Comparison of ENCODE assay signal across 24 mouse cellular contexts in genomic region chr11:111599456-111599855, GRCm38 (mm10).
DNase-seq lines count a peak whose midpoint lies in the region; ATAC-seq and TF ChIP-seq lines count a peak whose summit lies in the region.
"Had no signal": no experiment of that assay in that cellular context is flagged by ENCODE, and none has a peak within 500 bp of the region (broad histone marks: within the 10 kb centered on the region; RNA-seq: fewer than 3 reads in every experiment).

No protein-coding gene starts in this region.

- H3K9ac ChIP-seq in intestine, embryonic 16.5 days (ENCODE audit: low read depth, low read length): no peak overlapping the region
- no peak overlapping the region for H3K9ac ChIP-seq in intestine, embryonic 15.5 days
- H3K9ac ChIP-seq in liver, postnatal 0 days (replicated peaks): no peak overlapping the region
- H3K9ac ChIP-seq: embryonic facial prominence, embryonic 12.5 days; forebrain, embryonic 13.5 days; forebrain, embryonic 15.5 days had no signal

- H3K4me2 ChIP-seq in intestine, embryonic 16.5 days (ENCODE audit: low read depth, low read length): no peak overlapping the region
- no peak overlapping the region for H3K4me2 ChIP-seq in intestine, embryonic 15.5 days (replicated peaks)
- no peak overlapping the region for H3K4me2 ChIP-seq in liver, postnatal 0 days (ENCODE audit: low read depth, low read length)
- H3K4me2 ChIP-seq: embryonic facial prominence, embryonic 12.5 days; forebrain, embryonic 13.5 days; forebrain, embryonic 15.5 days had no signal

- TF ChIP-seq EP300 in liver, postnatal 0 days (IDR thresholded peaks at IDR 0.05; ENCODE audit: low read depth): peak; percentile 57; the same call in 1 of the 2 replicates

- TF ChIP-seq CTCF in liver, postnatal 0 days (IDR thresholded peaks at IDR 0.05; ENCODE audit: low read depth): no peak

- peak; percentile 64; the same call in 1 of the 2 replicates for ATAC-seq in intestine, embryonic 16.5 days
- no peak for ATAC-seq in intestine, embryonic 15.5 days
- ATAC-seq in liver, postnatal 0 days: peak; percentile 90
- ATAC-seq: activated CD4-positive, CD25-positive, alpha-beta regulatory T cell, adult 4 months; CD4-positive, CD25-positive, alpha-beta regulatory T cell, adult 4 months; forebrain, embryonic 13.5 days; forebrain, embryonic 15.5 days; Patski had no signal

- H3K27ac ChIP-seq in intestine, embryonic 16.5 days (ENCODE audit: low read length): no peak overlapping the region
- H3K27ac ChIP-seq in intestine, embryonic 15.5 days: no peak overlapping the region
- peak overlapping the region; percentile 64; the same call in 1 of the 2 replicates for H3K27ac ChIP-seq in liver, postnatal 0 days (ENCODE audit: low read depth)
- H3K27ac ChIP-seq: embryonic facial prominence, embryonic 10.5 days; embryonic facial prominence, embryonic 12.5 days; forebrain, embryonic 13.5 days; forebrain, embryonic 15.5 days had no signal

- H3K27me3 ChIP-seq in intestine, embryonic 16.5 days (replicated peaks; ENCODE audit: control insufficient read depth, insufficient read depth, low read length): no peaks in the 10 kb centered on the region
- no peaks in the 10 kb centered on the region for H3K27me3 ChIP-seq in intestine, embryonic 15.5 days (replicated peaks)
- H3K27me3 ChIP-seq in liver, postnatal 0 days (ENCODE audit: insufficient read depth, low read length): no peaks in the 10 kb centered on the region
- H3K27me3 ChIP-seq: CH12.LX; embryonic facial prominence, embryonic 12.5 days; forebrain, embryonic 13.5 days; forebrain, embryonic 15.5 days had no signal

- H3K9me3 ChIP-seq in intestine, embryonic 16.5 days (ENCODE audit: control insufficient read depth, low read length): no peaks in the 10 kb centered on the region
- H3K9me3 ChIP-seq in intestine, embryonic 15.5 days: no peaks in the 10 kb centered on the region
- H3K9me3 ChIP-seq in liver, postnatal 0 days (ENCODE audit: low read length): no peaks in the 10 kb centered on the region
- H3K9me3 ChIP-seq: embryonic facial prominence, embryonic 10.5 days; embryonic facial prominence, embryonic 12.5 days; forebrain, embryonic 13.5 days; forebrain, embryonic 15.5 days; G1E had no signal

- H3K36me3 ChIP-seq in intestine, embryonic 16.5 days (ENCODE audit: control insufficient read depth, insufficient read depth, low read length): no peaks in the 10 kb centered on the region
- no peaks in the 10 kb centered on the region for H3K36me3 ChIP-seq in intestine, embryonic 15.5 days
- H3K36me3 ChIP-seq in liver, postnatal 0 days (replicated peaks; ENCODE audit: insufficient read depth, low read length): no peaks in the 10 kb centered on the region
- H3K36me3 ChIP-seq: embryonic facial prominence, embryonic 10.5 days; embryonic facial prominence, embryonic 12.5 days; forebrain, embryonic 15.5 days; G1E had no signal

- H3K4me3 ChIP-seq in intestine, embryonic 16.5 days (ENCODE audit: low read length): no peak overlapping the region
- H3K4me3 ChIP-seq in intestine, embryonic 15.5 days (replicated peaks): no peak overlapping the region
- H3K4me3 ChIP-seq in liver, postnatal 0 days (ENCODE audit: low read depth, low read length): no peak overlapping the region
- H3K4me3 ChIP-seq: embryonic facial prominence, embryonic 10.5 days; embryonic facial prominence, embryonic 12.5 days; forebrain, embryonic 13.5 days; forebrain, embryonic 15.5 days had no signal

- H3K4me1 ChIP-seq in intestine, embryonic 16.5 days (ENCODE audit: control insufficient read depth, insufficient read depth, low read length): no peaks in the 10 kb centered on the region
- no peaks in the 10 kb centered on the region for H3K4me1 ChIP-seq in intestine, embryonic 15.5 days (replicated peaks)
- H3K4me1 ChIP-seq in liver, postnatal 0 days (ENCODE audit: insufficient read depth): peaks cover 2% of the 10 kb centered on the region; the same call in 1 of the 2 replicates
- H3K4me1 ChIP-seq: embryonic facial prominence, embryonic 10.5 days; embryonic facial prominence, embryonic 12.5 days; forebrain, embryonic 13.5 days; forebrain, embryonic 15.5 days had no signal

- DNase-seq in kidney, adult 9 months: peak; percentile 31
- no peak for DNase-seq in kidney, postnatal 10 days
- no peak for DNase-seq in liver, postnatal 0 days
- DNase-seq in liver: no peak
- DNase-seq: adrenal gland, adult 8-10 months; adrenal gland, postnatal 14 days; adrenal gland, postnatal 36 days; B cell, adult 2 months; cerebellum, adult 11-12 months; cerebellum, adult 2 months; cerebellum, adult 9-10 months; cerebellum, postnatal 10 days; cerebellum, postnatal 25 days had no signal
